Mouse (Mus musculus) adrenal gland, postnatal 25 days (tissue): ENCODE data around the gene Rai1. TPM values are rescaled to one million over a fixed set of nuclear protein-coding genes. Genes with fewer than 3 reads are reported as not detected.

Source experiments
- DNase-seq: peaks from one replicate; pipeline ENCODE4 v3.0.0; 2021; ENCODE audit warnings: mixed read lengths
- long read RNA-seq: library from polyadenylated mRNA; stranded (forward); transcript quantifications from one replicate; pipeline ENCODE4 v2.0.0, GENCODE M21; 2021
- total RNA-seq: library from RNA; stranded (reverse); gene quantifications from 2 replicates; pipeline ENCODE4 v1.2.3, GENCODE M21; 2021

Rai1 gene
- 54.2 and 57.8 TPM in 2 replicates for total RNA-seq
- long read RNA-seq, partial matches to known transcripts, result 15 of 23 reads
- long read RNA-seq, other reads (novel, unspliced or antisense), result 6 of 23 reads

- DNase-seq, result peak; percentile 95
Observed at GRCm38 (mm10) chr11:60104810-60105592, at the start of gene Rai1. TSS of gene Rai1 (plus strand) at chr11:60105013.

- DNase-seq, result no peak
Observed at GRCm38 (mm10) chr11:60056520-60056919, 48.3 kb upstream of the Rai1 start.

- DNase-seq, result no peak
Observed at GRCm38 (mm10) chr11:60057987-60058386, 46.8 kb upstream of the Rai1 start.

- DNase-seq, result no peak
Observed at GRCm38 (mm10) chr11:60058441-60058840, 46.4 kb upstream of the Rai1 start.

- no peak for DNase-seq
Observed at GRCm38 (mm10) chr11:60060026-60060425, 44.8 kb upstream of the Rai1 start.

- no peak for DNase-seq
Observed at GRCm38 (mm10) chr11:60061504-60062006, 43.3 kb upstream of the Rai1 start.

- DNase-seq, result no peak
Observed at GRCm38 (mm10) chr11:60065267-60065666, 39.5 kb upstream of the Rai1 start.

GRCm38 (mm10) chr11:60067646-60068045 is 37.2 kb upstream of the Rai1 start:
- DNase-seq, result peak; percentile 11

GRCm38 (mm10) chr11:60068631-60069030 is 36.2 kb upstream of the Rai1 start:
- no peak for DNase-seq

- peak; percentile 59 for DNase-seq
Observed at GRCm38 (mm10) chr11:60070599-60070998, 34.2 kb upstream of the Rai1 start.

GRCm38 (mm10) chr11:60071221-60071620 is 33.6 kb upstream of the Rai1 start:
- peak; percentile 16 for DNase-seq

- DNase-seq, result no peak
Observed at GRCm38 (mm10) chr11:60073121-60073520, 31.7 kb upstream of the Rai1 start.

- peak; percentile 38 for DNase-seq
Observed at GRCm38 (mm10) chr11:60073936-60074502, 30.8 kb upstream of the Rai1 start.

- no peak for DNase-seq
Observed at GRCm38 (mm10) chr11:60076183-60076582, 28.6 kb upstream of the Rai1 start.

GRCm38 (mm10) chr11:60076790-60077189 is 28.0 kb upstream of the Rai1 start:
- peak; percentile 66 for DNase-seq

GRCm38 (mm10) chr11:60084589-60084988 is 20.2 kb upstream of the Rai1 start:
- DNase-seq, result peak; percentile 63

GRCm38 (mm10) chr11:60086676-60087075 is 18.1 kb upstream of the Rai1 start:
- no peak for DNase-seq

- DNase-seq, result no peak
Observed at GRCm38 (mm10) chr11:60088947-60089346, 15.9 kb upstream of the Rai1 start.

- no peak for DNase-seq
Observed at GRCm38 (mm10) chr11:60090696-60091421, 14.0 kb upstream of the Rai1 start.

GRCm38 (mm10) chr11:60091422-60091761 is 13.4 kb upstream of the Rai1 start:
- no peak for DNase-seq

- no peak for DNase-seq
Observed at GRCm38 (mm10) chr11:60093227-60093626, 11.6 kb upstream of the Rai1 start.

- no peak for DNase-seq
Observed at GRCm38 (mm10) chr11:60093984-60094587, 10.7 kb upstream of the Rai1 start.
